Mouse (Mus musculus) layer of hippocampus, adult 9-11 months (tissue): ENCODE results near the gene Sept11.

Experiments used
- DNase-seq: peaks from one replicate; pipeline ENCODE4 v3.0.0; 2022

The Sept11 gene

GRCm38 (mm10) chr5:93092857-93093622 is at the start of gene Sept11:
Gene Sept11, plus strand, starts transcription at chr5:93093437.
- DNase-seq, result peak; percentile 94

DNA sequence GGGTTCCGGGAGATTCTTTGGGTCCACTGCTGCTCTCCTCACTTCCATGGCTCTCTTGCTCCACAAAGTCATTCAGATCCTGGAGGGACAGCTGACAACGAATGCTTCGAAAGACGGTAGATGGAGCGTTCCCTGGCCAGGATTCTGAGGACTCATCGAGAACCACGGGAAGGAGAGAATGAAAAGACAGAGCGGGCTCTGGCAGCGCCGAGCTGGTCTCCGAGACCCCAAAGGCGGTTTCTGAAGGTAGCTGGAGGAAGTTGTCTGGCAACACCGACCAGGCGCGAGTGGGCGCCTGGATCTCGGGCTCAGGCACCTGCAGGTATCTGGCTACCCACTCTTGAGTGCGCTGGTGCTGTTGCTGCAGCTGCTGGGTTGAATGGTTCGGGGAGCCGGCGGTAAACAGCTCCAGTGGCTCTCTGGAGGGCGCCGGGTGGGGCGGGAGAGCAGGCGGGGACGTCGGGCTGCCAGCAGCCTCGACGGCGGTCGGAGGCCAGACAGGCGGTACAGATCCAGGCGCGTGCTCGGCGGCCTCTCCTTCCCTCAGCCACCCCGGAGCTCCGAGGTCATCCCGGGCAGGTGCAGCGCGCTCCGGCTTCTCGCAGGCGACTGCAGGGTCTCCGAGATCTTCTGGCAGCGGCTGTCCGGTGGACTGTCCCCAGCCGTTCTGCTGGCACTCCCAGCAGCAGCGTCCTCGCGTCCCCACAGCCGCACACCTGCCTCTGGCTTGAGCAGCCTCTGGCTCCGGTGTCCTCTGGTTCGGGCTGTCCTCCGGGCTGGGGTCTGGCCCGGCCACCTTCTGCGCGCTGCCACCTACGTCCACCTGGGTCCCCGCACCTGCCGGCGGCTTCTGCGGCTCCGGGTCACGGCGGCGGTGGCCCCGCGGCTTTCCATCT is 49.3 kb upstream of the Sept11 start:
- no peak for DNase-seq

- DNase-seq, result no peak
Measured at GRCm38 (mm10) chr5:93044584-93045370, 48.5 kb upstream of the Sept11 start, which contains the start of gene Sowahb. Gene Sowahb, minus strand, starts transcription at chr5:93045022.

DNA sequence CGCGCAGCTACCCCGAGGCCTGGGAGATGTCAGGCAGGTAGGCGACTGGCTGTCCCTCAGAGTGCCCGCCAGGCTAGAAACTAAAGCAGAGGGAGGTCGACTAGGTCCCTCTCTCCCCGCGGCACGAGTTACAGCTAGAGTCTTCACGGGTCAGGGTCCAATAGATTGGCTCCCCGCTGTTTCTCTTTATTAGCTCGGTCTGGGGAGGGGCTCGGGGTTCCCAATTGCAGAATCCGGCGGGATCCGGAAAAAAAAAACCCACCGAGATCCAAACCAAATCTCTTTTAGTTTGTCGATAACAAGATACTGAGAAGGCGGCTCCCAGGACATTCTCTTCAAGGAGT is 47.9 kb upstream of the Sept11 start:
- DNase-seq, result no peak

GRCm38 (mm10) chr5:93046306-93046845 is 46.9 kb upstream of the Sept11 start:
- DNase-seq, result no peak

- DNase-seq, result no peak
Measured at GRCm38 (mm10) chr5:93048481-93049240, 44.6 kb upstream of the Sept11 start.

- no peak for DNase-seq
Measured at GRCm38 (mm10) chr5:93049971-93050370, 43.3 kb upstream of the Sept11 start.

GRCm38 (mm10) chr5:93051041-93051440 is 42.2 kb upstream of the Sept11 start:
- no peak for DNase-seq

GRCm38 (mm10) chr5:93051951-93052350 is 41.3 kb upstream of the Sept11 start:
- peak; percentile 54 for DNase-seq

- no peak for DNase-seq
Measured at GRCm38 (mm10) chr5:93053606-93054397, 39.4 kb upstream of the Sept11 start.

DNA sequence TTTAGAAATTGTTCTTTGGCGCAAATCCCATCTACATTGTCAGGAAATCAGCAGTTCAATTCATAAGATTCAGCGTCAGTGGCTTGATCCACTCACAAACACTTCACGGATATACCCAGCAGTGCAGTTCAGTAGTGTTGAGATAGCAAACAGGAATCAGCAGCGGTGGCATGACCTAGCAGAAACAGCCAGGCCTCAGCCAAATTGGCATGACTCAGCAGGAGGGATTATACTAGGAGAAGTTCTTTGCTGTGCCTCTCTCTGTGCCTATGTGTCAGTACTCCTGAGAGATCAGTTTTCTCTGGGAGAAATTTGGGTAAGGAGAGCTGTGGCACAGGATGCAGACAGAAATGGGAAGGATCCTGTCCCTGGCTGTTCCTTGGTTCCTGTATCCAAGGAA is 32.4 kb upstream of the Sept11 start:
- DNase-seq, result no peak

GRCm38 (mm10) chr5:93077661-93078323 is 15.4 kb upstream of the Sept11 start:
- DNase-seq, result no peak

GRCm38 (mm10) chr5:93079596-93079995 is 13.6 kb upstream of the Sept11 start:
- DNase-seq, result no peak

GRCm38 (mm10) chr5:93085015-93085598 is 8.1 kb upstream of the Sept11 start:
- no peak for DNase-seq

- no peak for DNase-seq
Measured at GRCm38 (mm10) chr5:93085900-93086299, 7.3 kb upstream of the Sept11 start.

DNA sequence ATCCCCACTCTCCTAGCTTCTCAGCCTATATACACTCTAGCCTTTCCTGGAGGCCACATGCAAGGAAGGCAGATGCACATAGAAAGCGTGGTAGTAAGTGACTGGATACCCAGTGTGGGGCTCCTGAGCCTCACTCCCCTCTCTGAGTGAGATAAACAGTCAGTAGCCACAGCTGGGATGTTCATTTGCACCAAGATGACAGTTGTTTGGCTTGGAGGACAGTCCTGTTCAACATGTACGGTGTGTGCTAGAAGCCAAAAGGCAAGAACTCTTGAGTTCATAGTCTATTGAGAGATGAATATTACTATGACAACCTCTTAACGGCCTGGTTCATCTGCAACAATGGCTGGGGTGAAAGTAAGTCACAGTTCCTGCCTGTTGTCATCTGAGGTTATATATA is 2.0 kb upstream of the Sept11 start:
- DNase-seq, result no peak

DNA sequence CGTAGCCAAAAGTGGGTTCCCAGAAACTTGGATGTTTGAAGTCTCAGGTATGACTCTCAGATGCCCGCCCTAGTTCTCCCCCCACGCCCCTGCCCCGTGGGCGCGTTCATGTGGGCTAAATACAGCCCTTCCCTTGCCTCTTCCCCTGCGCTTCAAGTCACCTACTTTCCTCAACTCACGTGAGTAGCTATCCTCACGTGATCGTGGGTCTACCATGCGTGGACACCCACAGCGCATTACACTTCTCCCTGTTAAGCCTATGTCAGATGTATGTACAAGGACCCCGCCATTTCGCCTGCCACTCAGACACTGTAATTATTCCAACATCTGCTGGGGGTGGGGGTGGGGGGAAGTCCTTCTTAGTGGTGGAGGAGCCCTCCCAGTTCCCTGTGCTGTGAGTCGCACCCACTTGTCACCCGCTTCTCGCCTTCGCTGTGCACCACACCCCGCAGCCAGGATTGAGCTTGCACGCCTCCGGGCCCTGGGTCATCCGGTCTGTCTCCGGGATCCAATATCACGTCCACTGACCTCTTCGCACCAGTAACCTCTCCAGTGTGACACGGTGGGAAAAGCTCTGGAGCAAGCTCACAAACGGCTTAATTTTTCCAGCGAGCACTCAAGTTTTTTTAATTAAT is 973 bp upstream of the Sept11 start:
- peak; percentile 30 for DNase-seq

DNA sequence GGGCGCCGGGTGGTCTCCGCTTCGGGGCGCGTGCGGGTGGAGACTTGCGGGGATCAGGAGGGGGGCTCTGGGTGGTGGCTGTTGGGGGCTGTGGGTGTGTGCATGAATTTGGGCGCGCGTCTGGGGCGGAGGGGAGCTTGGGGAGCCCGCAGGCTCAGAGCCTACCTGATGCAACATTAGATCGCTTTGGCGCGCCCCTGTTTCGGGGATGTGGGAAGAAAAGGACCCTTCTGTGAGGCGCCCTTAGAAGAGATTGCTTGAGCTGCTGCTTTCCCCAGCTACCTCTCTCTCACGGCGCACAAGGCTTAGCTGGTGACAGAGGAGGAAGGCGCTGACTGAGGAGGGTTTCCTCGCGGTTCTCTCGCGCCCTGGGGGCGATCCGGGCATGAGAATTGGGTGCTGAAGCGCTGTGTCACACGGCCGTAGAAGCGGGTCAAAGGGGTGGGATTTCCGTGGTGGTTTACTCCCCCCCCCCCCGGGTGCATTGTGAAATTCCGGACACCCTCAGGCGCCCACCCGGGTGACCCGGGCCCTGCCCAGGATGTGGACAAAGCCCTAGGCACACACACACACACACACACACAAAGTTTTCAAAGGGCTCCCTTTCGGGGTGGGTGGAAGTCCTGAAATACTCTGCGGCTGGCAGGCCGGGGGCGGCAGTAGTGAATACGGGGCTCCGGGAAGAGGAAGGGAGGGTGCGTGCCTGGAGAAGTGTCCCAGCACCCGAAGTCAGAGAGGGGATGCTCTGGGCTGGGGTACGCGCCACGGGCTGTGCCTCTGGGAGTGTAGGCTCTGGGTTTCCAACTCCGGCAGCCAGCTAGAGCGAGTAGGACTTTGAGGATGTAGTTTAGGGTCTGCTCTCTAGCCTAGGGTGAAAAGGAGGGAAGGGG is 646 bp downstream of the Sept11 start:
- DNase-seq, result peak; percentile 49

- DNase-seq, result no peak
Measured at GRCm38 (mm10) chr5:93095301-93095700, 2.1 kb downstream of the Sept11 start.
